Mouse (Mus musculus): ENCODE measurements at regions not wholly inside any gene's neighbourhood (a gene's known extent, or its start where the extent isn't known, plus 50 kb on each side); places are given as distances from the start of the nearest gene placed in this dataset.

DNA sequence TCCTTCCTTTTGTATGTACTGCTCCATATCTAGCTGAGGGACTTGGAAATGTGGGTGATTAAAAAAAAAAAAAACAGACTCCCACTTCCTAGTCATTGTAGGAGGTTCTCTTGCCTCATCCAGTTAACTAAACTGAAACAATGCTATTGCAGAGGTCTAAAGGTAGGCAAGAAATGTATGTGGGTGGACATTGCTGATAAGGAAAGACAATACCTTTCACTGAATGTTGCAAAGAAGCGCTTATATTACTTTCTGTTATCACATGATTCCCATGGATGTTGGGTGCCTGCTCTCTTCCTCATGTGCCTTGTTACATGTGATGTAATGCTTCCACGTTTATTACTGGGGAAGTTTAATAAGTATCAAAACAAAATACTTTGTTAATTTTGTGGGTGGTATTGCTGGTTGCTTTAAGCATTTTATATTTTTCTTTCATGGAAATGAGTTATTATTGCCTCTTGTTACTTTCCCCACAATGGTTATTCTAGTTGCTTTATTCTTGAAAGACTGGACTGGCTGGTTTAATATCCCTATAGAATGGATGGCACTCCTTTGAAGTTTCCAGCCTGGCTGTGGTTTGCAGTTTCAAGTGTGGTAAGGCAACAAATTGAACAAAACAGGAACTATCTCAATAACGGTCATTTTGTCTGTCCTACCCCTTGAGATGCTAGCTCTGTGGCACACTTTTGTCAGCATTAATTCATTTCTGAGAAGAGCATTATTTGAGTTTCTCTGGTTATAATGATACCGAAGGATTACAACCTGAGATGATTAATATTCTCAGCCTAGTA lies 403.9 kb upstream of the Frg1 start:
- no peaks in the 10 kb centered on the region for H3K27me3 ChIP-seq (replicated peaks)
- no peaks in the 10 kb centered on the region for H3K9me3 ChIP-seq (replicated peaks; ENCODE audit: low read length)
- in situ Hi-C loops (cut with MboI; ENCODE audit: low pct_ligation_motif_present, low pct_unique_long_range_greater_than_20kb, low sequenced_read_pairs) (no loop called here), dilution Hi-C loops (cut with MboI; ENCODE audit: extremely low pct_ligation_motif_present, extremely low pct_unique_long_range_greater_than_20kb, low sequenced_read_pairs) (no loop called here)
- no peak for DNase-seq (ENCODE audit: extremely low read depth)
- peaks cover 0 to 11% of the 10 kb centered on the region in 2 experiments; a peak in 2 of 4 replicates for H3K4me1 ChIP-seq (ENCODE audit: control insufficient read depth in 1 of 2, insufficient read depth in 2 of 2)
- H3K79me2 ChIP-seq (replicated peaks; ENCODE audit: control insufficient read depth, extremely low read depth, insufficient read depth, poor library complexity, severe bottlenecking) = no peaks in the 10 kb centered on the region
- H3K36me3 ChIP-seq (replicated peaks in 1 of 2; ENCODE audit: control insufficient read depth in 1 of 2, insufficient read depth in 1 of 2, low read length in 1 of 2) = no peaks in the 10 kb centered on the region
- TF ChIP-seq GABPA (IDR thresholded peaks at IDR 0.05; ENCODE audit: insufficient replicate concordance, low read depth, low read length) (no peak), UBTF (IDR thresholded peaks at IDR 0.05; ENCODE audit: low read depth, low read length) (no peak), JUN (IDR thresholded peaks at IDR 0.05; ENCODE audit: insufficient read depth, low read depth, low read length) (no peak), RAD21 (IDR thresholded peaks at IDR 0.05; ENCODE audit: low read depth, low read length) (no peak), ETS1 (conservative IDR thresholded peaks at IDR 0.05; ENCODE audit: low read depth, low read length) (no peak), HCFC1 (IDR thresholded peaks at IDR 0.05; ENCODE audit: low read depth, low read length) (no peak), CHD2 (IDR thresholded peaks at IDR 0.05; ENCODE audit: low read length) (no peak), POLR2A (IDR thresholded peaks at IDR 0.05; ENCODE audit: low read depth, low read length) (no peak), NELFE (IDR thresholded peaks at IDR 0.05; ENCODE audit: low read depth, low read length) (no peak), IRF4 (IDR thresholded peaks at IDR 0.05; ENCODE audit: low read depth, low read length) (no peak), ZMIZ1 (IDR thresholded peaks at IDR 0.05; ENCODE audit: low read depth, low read length) (no peak), RCOR1 (conservative IDR thresholded peaks at IDR 0.05; ENCODE audit: low read depth, low read length) (no peak), MXI1 (IDR thresholded peaks at IDR 0.05; ENCODE audit: low read depth, low read length) (no peak), BHLHE40 (IDR thresholded peaks at IDR 0.05; ENCODE audit: low read depth, low read length) (no peak), ZC3H11A (IDR thresholded peaks at IDR 0.05; ENCODE audit: low read depth, low read length) (no peak), MAFK (IDR thresholded peaks at IDR 0.05; ENCODE audit: insufficient replicate concordance, low read length) (no peak), USF2 (conservative IDR thresholded peaks at IDR 0.05; ENCODE audit: low read depth, low read length) (no peak), MYC (IDR thresholded peaks at IDR 0.05; ENCODE audit: low read depth, low read length) (no peak)
- H3K9ac ChIP-seq (ENCODE audit: insufficient read depth, low read depth) = no peak overlapping the region
- H3K4me3 ChIP-seq (replicated peaks in 1 of 3; ENCODE audit: low read depth in 2 of 3, low read length in 2 of 3, poor library complexity in 1 of 3) = no peak overlapping the region
- no peak overlapping the region for H3K27ac ChIP-seq (ENCODE audit: insufficient read depth, low read depth)
- no peak overlapping the region for H3K4me2 ChIP-seq (ENCODE audit: insufficient read depth, low read depth, poor library complexity, severe bottlenecking)

DNA sequence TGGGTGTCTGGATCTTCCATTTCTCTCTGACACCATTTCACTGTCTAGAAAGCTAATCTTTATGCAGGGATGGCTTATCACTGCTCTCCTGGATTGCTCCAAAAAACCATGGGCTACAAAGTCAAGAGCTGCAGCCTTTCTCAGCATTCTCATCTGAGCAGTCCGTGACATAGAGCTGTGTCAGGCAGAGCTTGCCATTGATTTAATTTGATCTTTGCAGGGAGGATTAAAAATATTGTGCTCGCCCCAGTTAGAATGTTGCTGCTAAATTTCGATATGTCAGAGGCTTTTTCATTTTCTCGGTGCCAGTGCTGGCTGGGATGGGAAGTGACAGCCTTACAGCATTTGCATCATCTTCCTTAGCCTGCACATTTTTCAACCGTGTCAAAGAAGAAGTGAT lies 401.7 kb upstream of the Frg1 start:
- Histone ChIP-seq H3K79me2 (replicated peaks; ENCODE audit: control insufficient read depth, extremely low read depth, insufficient read depth, poor library complexity, severe bottlenecking) (no peaks in the 10 kb centered on the region), H3K27me3 (replicated peaks) (no peaks in the 10 kb centered on the region), H3K9me3 (replicated peaks; ENCODE audit: low read length) (no peaks in the 10 kb centered on the region), H3K4me3 (replicated peaks in 1 of 3; ENCODE audit: low read depth in 2 of 3, low read length in 2 of 3, poor library complexity in 1 of 3) (no peak overlapping the region), H3K4me2 (ENCODE audit: insufficient read depth, low read depth, poor library complexity, severe bottlenecking) (no peak overlapping the region), H3K27ac (ENCODE audit: insufficient read depth, low read depth) (no peak overlapping the region), H3K36me3 (replicated peaks in 1 of 2; ENCODE audit: control insufficient read depth in 1 of 2, insufficient read depth in 1 of 2, low read length in 1 of 2) (no peaks in the 10 kb centered on the region), H3K9ac (ENCODE audit: insufficient read depth, low read depth) (no peak overlapping the region), H3K4me1 (ENCODE audit: control insufficient read depth in 1 of 2, insufficient read depth in 2 of 2) (peaks cover 0 to 8% of the 10 kb centered on the region in 2 experiments; a peak in 2 of 4 replicates)
- dilution Hi-C loops (cut with MboI; ENCODE audit: extremely low pct_ligation_motif_present, extremely low pct_unique_long_range_greater_than_20kb, low sequenced_read_pairs) (no loop called here), in situ Hi-C loops (cut with MboI; ENCODE audit: low pct_ligation_motif_present, low pct_unique_long_range_greater_than_20kb, low sequenced_read_pairs) (no loop called here)
- DNase-seq (ENCODE audit: extremely low read depth) = no peak
- TF ChIP-seq BHLHE40 (IDR thresholded peaks at IDR 0.05; ENCODE audit: low read depth, low read length) (no peak), IRF4 (IDR thresholded peaks at IDR 0.05; ENCODE audit: low read depth, low read length) (no peak), MEF2A (IDR thresholded peaks at IDR 0.05; ENCODE audit: borderline replicate concordance, low read depth, low read length) (no peak), EP300 (IDR thresholded peaks at IDR 0.05; ENCODE audit: low read length) (no peak), ZMIZ1 (IDR thresholded peaks at IDR 0.05; ENCODE audit: low read depth, low read length) (no peak), CHD1 (IDR thresholded peaks at IDR 0.05; ENCODE audit: low read depth, low read length) (no peak), GABPA (IDR thresholded peaks at IDR 0.05; ENCODE audit: insufficient replicate concordance, low read depth, low read length) (no peak)

Data from CH12.LX (cell line).